Mouse (Mus musculus) erythroblast, embryonic 14.5 days (primary cell): Measurements from ENCODE around the gene Serinc5.

Experiments
- GATA1 ChIP-seq: IDR thresholded peaks from 2 replicates; pipeline ENCODE4 v1.6.1; 2012; ENCODE audit warnings: low read length, inconsistent platforms, mixed read lengths
- TAL1 ChIP-seq: IDR thresholded peaks from 3 replicates; pipeline ENCODE4 v1.6.1; 2012; ENCODE audit warnings: low read length, inconsistent platforms, mixed read lengths

DNA sequence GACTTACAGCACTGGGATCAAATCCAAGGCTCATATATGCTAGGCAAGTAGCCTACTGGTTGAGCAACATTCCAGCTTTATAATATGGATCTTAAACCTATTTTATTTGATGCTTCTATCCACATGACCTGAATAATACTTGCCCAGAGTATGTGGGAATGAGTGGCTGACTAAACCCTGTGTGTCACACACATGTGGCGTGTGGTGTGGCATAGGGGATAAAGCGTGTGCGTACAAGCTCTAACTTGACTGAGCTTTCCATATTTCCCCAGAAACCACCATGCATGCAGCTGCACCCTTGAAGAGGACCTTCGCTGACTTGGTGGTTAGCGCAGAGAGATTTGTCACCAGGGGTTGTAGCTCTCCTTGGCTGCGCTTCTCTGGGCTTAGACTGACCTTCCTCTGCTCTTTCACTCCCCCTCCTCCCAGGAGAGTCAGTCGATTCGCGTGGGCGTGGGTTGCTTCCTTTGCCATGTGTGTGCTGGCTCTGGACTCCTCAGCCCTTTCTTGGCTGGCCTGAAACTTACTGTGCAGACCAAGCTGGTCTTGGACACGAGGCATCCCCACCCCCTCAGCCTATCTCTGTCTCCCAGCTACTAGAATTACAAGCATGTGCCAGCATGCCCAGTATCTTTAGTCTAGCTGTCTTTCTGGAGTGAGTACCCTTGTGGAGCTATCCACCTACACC lies 65.2 kb downstream of the Serinc5 start:
- TF ChIP-seq GATA1 (no peak), TAL1 (no peak)
